Mouse (Mus musculus): Measurements from ENCODE around the gene Cdh13. TPM values are rescaled to one million over a fixed set of nuclear protein-coding genes. Genes with fewer than 3 reads are reported as not detected.
"Not testable (repeated sequence)": the region's sequence is repeated elsewhere in the genome, so short reads cannot be mapped to it uniquely, and the experiment has no call there.

Cdh13 gene
- polyA plus RNA-seq, 1 experiment: 18.4 TPM

DNA sequence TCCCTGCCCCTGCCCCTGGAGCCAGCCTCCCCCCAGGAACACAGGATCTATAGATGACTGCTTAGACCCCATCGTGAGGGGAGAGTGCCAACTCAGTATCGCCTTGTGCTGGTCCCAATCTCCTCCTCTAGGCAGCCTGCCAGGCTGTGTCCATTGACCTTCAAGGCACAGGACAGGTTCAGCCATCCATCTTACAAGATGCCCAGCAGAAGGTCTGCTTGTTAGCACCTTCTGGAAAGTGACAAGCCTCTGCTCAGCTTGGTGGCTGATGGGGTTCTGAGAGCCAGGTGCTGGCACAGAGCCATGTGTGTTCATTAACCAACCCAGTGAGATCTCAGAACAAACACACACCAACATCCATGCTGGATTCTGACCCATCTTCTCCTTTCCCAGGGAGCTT is 998.2 kb downstream of the Cdh13 start:
- no peak for TF ChIP-seq POLR2A (IDR thresholded peaks at IDR 0.05; ENCODE audit: borderline replicate concordance, insufficient read depth, low read length)
- TF ChIP-seq CTCF (IDR thresholded peaks at IDR 0.05; ENCODE audit: borderline replicate concordance, insufficient read depth, low read depth, low read length): no peak
- peaks cover 21% of the 10 kb centered on the region for H3K4me1 ChIP-seq (ENCODE audit: control insufficient read depth, insufficient read depth, low read length)
- WGBS: 10% methylated on average over 2 of the region's 2 CpGs
- no peak overlapping the region for H3K4me3 ChIP-seq (replicated peaks; ENCODE audit: insufficient read depth, low read depth, low read length)
- no peaks in the 10 kb centered on the region for H3K27me3 ChIP-seq (ENCODE audit: control insufficient read depth, insufficient read depth, low read length)
- peak; percentile 29 to 50 for DNase-seq
- H3K27ac ChIP-seq (ENCODE audit: insufficient read depth, low read length): no peak overlapping the region

DNA sequence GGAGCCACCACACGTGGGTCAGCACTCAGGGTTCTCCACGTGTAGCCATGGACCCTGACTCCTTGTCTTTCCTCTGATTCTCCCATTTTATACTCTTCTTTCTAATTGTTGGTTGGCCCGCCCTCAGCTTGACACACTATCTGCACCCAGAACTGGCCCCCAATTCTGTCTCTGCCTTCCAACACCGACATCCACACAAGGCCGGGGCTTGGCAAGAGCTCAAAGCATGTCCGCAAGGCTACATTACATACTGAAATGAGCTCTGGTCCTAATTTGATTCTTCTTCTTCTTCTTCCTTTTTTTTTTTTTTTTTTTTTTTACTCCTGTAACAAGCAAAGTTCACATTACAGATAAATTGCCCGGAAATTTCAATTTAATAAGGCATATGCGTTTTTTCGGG is 1001.0 kb downstream of the Cdh13 start:
- no peaks in the 10 kb centered on the region for H3K27me3 ChIP-seq (ENCODE audit: control insufficient read depth, insufficient read depth, low read length)
- TF ChIP-seq CTCF (IDR thresholded peaks at IDR 0.05; ENCODE audit: borderline replicate concordance, insufficient read depth, low read depth, low read length) (no peak), POLR2A (IDR thresholded peaks at IDR 0.05; ENCODE audit: borderline replicate concordance, insufficient read depth, low read length) (no peak)
- peak; percentile 34 to 38 for DNase-seq
- 34% methylated on average over 9 of the region's 9 CpGs for WGBS
- peaks cover 21% of the 10 kb centered on the region for H3K4me1 ChIP-seq (ENCODE audit: control insufficient read depth, insufficient read depth, low read length)
- no peak overlapping the region for H3K27ac ChIP-seq (ENCODE audit: insufficient read depth, low read length)
- no peak overlapping the region for H3K4me3 ChIP-seq (replicated peaks; ENCODE audit: insufficient read depth, low read depth, low read length)

GRCm38 (mm10) chr8:119284920-119285319 is 1001.4 kb downstream of the Cdh13 start:
- H3K27ac ChIP-seq (ENCODE audit: insufficient read depth, low read length): no peak overlapping the region
- WGBS: 9% methylated on average over 4 of the region's 4 CpGs
- TF ChIP-seq CTCF (IDR thresholded peaks at IDR 0.05; ENCODE audit: borderline replicate concordance, insufficient read depth, low read depth, low read length) (no peak), POLR2A (IDR thresholded peaks at IDR 0.05; ENCODE audit: borderline replicate concordance, insufficient read depth, low read length) (no peak)
- DNase-seq: peak; percentile 92 to 95
- no peak overlapping the region for H3K4me3 ChIP-seq (replicated peaks; ENCODE audit: insufficient read depth, low read depth, low read length)
- peaks cover 21% of the 10 kb centered on the region for H3K4me1 ChIP-seq (ENCODE audit: control insufficient read depth, insufficient read depth, low read length)
- no peaks in the 10 kb centered on the region for H3K27me3 ChIP-seq (ENCODE audit: control insufficient read depth, insufficient read depth, low read length)

DNA sequence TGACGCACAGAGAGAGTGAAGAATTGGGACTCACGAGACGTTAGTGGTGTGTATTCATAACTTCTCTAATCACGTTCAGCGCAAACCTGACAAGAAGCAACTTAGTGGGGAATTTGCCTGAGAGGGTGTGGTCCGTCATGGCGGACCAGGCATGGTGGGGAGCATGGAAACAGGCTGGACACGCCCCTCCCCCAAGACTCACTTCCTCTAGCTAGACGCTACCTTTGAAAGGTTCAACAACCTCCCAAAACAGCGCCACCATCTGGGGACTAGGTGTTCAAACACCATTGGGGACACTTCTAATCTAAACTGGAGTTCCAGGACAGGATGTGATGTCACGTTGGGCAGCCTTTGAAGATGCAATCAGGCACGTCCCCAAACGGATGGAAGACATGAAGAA is 1011.9 kb downstream of the Cdh13 start:
- no peak overlapping the region for H3K27ac ChIP-seq (ENCODE audit: insufficient read depth, low read length)
- DNase-seq: no peak
- TF ChIP-seq POLR2A (IDR thresholded peaks at IDR 0.05; ENCODE audit: borderline replicate concordance, insufficient read depth, low read length): no peak
- no peak for TF ChIP-seq CTCF (IDR thresholded peaks at IDR 0.05; ENCODE audit: borderline replicate concordance, insufficient read depth, low read depth, low read length)

GRCm38 (mm10) chr8:119297752-119298151 is 1014.2 kb downstream of the Cdh13 start:
- not testable (repeated sequence) for H3K4me3 ChIP-seq (replicated peaks; ENCODE audit: insufficient read depth, low read depth, low read length); H3K4me1 ChIP-seq (ENCODE audit: control insufficient read depth, insufficient read depth, low read length); H3K27ac ChIP-seq (ENCODE audit: insufficient read depth, low read length); H3K27me3 ChIP-seq (ENCODE audit: control insufficient read depth, insufficient read depth, low read length)
- TF ChIP-seq CTCF (IDR thresholded peaks at IDR 0.05; ENCODE audit: borderline replicate concordance, insufficient read depth, low read depth, low read length): peak; percentile 79
- WGBS: 49% methylated on average over 3 of the region's 3 CpGs
- DNase-seq: peak; percentile 25 to 58

More for the DNA sequence above, 1011.9 kb downstream of the Cdh13 start:
- Histone ChIP-seq H3K4me1 (ENCODE audit: control insufficient read depth, insufficient read depth, low read length) (no peaks in the 10 kb centered on the region), H3K27me3 (ENCODE audit: control insufficient read depth, insufficient read depth, low read length) (no peaks in the 10 kb centered on the region), H3K4me3 (replicated peaks; ENCODE audit: insufficient read depth, low read depth, low read length) (no peak overlapping the region)
- 84% methylated on average over 13 of the region's 13 CpGs for WGBS

DNA sequence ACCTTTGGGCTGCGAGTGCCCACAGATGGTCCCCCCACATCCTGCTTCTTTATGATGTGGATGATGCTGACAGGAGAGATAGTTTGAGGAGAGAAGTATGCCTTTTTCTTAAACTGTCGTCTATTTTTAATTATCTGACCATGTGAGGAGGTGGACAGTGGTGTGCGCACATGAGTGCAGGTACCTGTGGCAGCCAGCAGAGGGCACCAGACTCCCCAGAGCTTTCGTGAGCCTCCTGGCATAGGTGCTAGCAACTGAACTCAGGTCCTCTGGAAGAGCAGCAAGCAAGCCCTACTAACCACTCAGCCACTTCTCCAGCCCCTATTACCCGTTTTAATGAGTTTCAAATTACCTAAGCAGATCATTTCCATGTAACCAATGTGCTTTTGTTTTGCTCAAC is 1016.8 kb downstream of the Cdh13 start:
- no peaks in the 10 kb centered on the region for H3K4me1 ChIP-seq (ENCODE audit: control insufficient read depth, insufficient read depth, low read length)
- 88% methylated on average over 5 of the region's 5 CpGs for WGBS
- no peak for TF ChIP-seq CTCF (IDR thresholded peaks at IDR 0.05; ENCODE audit: borderline replicate concordance, insufficient read depth, low read depth, low read length)
- no peak for TF ChIP-seq POLR2A (IDR thresholded peaks at IDR 0.05; ENCODE audit: borderline replicate concordance, insufficient read depth, low read length)
- DNase-seq: no peak
- no peaks in the 10 kb centered on the region for H3K27me3 ChIP-seq (ENCODE audit: control insufficient read depth, insufficient read depth, low read length)
- H3K4me3 ChIP-seq (replicated peaks; ENCODE audit: insufficient read depth, low read depth, low read length): no peak overlapping the region
- H3K27ac ChIP-seq (ENCODE audit: insufficient read depth, low read length): no peak overlapping the region

DNA sequence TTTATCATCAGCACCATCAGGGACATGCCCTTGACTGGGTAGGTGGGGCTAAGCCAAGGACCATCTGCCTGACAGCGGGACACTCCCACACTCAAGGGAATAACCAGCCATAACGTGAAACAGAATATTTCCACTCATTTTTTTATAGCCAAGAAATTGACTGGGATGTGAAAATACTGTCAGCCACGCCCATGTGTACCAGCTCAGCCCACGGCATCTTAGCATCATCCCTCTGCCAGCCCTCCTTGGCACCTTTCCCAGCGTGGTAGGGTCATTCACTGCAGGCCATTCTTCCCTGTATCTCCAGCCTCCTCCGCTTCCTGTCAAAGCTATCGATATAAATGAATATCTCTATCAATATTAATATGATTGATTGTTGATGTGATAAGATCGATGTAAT is 1020.7 kb downstream of the Cdh13 start:
- 33% methylated on average over 8 of the region's 8 CpGs for WGBS
- Histone ChIP-seq H3K4me1 (ENCODE audit: control insufficient read depth, insufficient read depth, low read length) (no peaks in the 10 kb centered on the region), H3K4me3 (replicated peaks; ENCODE audit: insufficient read depth, low read depth, low read length) (no peak overlapping the region), H3K27ac (ENCODE audit: insufficient read depth, low read length) (no peak overlapping the region), H3K27me3 (ENCODE audit: control insufficient read depth, insufficient read depth, low read length) (no peaks in the 10 kb centered on the region)
- DNase-seq: no peak
- TF ChIP-seq POLR2A (IDR thresholded peaks at IDR 0.05; ENCODE audit: borderline replicate concordance, insufficient read depth, low read length) (no peak), CTCF (IDR thresholded peaks at IDR 0.05; ENCODE audit: borderline replicate concordance, insufficient read depth, low read depth, low read length) (no peak)

DNA sequence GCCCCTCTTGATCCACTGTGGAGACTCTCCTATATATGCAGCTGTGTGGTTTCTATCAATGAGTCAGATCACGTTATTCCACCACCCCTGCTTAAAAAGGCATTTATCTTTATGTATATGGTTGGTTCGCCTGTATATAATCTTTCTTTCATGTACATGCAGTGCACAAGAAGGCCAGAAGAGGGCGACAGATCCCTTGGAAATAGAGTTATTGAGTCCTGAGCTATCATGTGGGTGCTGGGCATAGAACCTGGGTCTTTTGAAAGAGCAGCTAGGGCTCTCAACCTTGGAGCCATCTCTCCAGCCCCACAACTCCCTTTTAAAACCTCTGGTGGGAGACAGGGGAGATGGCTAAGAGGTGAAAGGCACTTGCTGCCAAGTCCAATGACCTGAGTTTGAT is 1027.9 kb downstream of the Cdh13 start:
- DNase-seq: no peak

More for the DNA sequence above, 1027.9 kb downstream of the Cdh13 start:
- no peak overlapping the region for H3K4me3 ChIP-seq (replicated peaks; ENCODE audit: insufficient read depth, low read depth, low read length)
- H3K27ac ChIP-seq (ENCODE audit: insufficient read depth, low read length): no peak overlapping the region
- TF ChIP-seq POLR2A (IDR thresholded peaks at IDR 0.05; ENCODE audit: borderline replicate concordance, insufficient read depth, low read length) (no peak), CTCF (IDR thresholded peaks at IDR 0.05; ENCODE audit: borderline replicate concordance, insufficient read depth, low read depth, low read length) (peak; percentile 34; the same call in 1 of the 2 replicates)
- H3K4me1 ChIP-seq (ENCODE audit: control insufficient read depth, insufficient read depth, low read length): no peaks in the 10 kb centered on the region
- 34% methylated on average over 3 of the region's 3 CpGs for WGBS
- H3K27me3 ChIP-seq (ENCODE audit: control insufficient read depth, insufficient read depth, low read length): no peaks in the 10 kb centered on the region
